11 mouse cellular contexts compared by ENCODE assay signal in genomic region chr8:105638510-105638909, GRCm38 (mm10). TPM values are rescaled to one million over a fixed set of nuclear protein-coding genes. Genes with fewer than 3 reads are reported as not detected.
DNase-seq lines count a peak whose midpoint lies in the region; ATAC-seq and TF ChIP-seq lines count a peak whose summit lies in the region.
"Had no signal": no experiment of that assay in that cellular context is flagged by ENCODE, and none has a peak within 500 bp of the region (broad histone marks: within the 10 kb centered on the region; RNA-seq: fewer than 3 reads in every experiment).

No protein-coding gene starts in this region.

- intact Hi-C loops in gastrocnemius, adult 2 months (cut with DNase I), result no loop called here
- intact Hi-C loops in gastrocnemius, postnatal 14 days (cut with DNase I; ENCODE audit: low total_unique reads), result no loop called here

- in situ Hi-C loops in CH12.LX (cut with MboI; ENCODE audit: low pct_ligation_motif_present, low pct_unique_long_range_greater_than_20kb, low sequenced_read_pairs), result loop anchor here (5.0 kb wide), 1 partner anchor 49 kb away; the partner anchor contains the start of gene Carmil2

- peak overlapping the region; percentile 91 for H3K9ac ChIP-seq in CH12.LX (ENCODE audit: insufficient read depth, low read depth)
- no peak overlapping the region for H3K9ac ChIP-seq in forebrain, postnatal 0 days

- H3K36me3 ChIP-seq in CH12.LX (replicated peaks in 1 of 2; ENCODE audit: control insufficient read depth in 1 of 2, insufficient read depth in 1 of 2, low read length in 1 of 2), result peaks cover 0 to 8% of the 10 kb centered on the region in 2 experiments
- peaks cover under 1% of the 10 kb centered on the region; the same call in 1 of the 2 replicates for H3K36me3 ChIP-seq in forebrain, postnatal 0 days (ENCODE audit: insufficient read depth)
- no peaks in the 10 kb centered on the region for H3K36me3 ChIP-seq in macrophage (ENCODE audit: inconsistent target)

- peaks cover 4 to 53% of the 10 kb centered on the region in 2 experiments; a peak in 3 of 4 replicates for H3K4me1 ChIP-seq in CH12.LX (ENCODE audit: control insufficient read depth in 1 of 2, insufficient read depth in 2 of 2)
- peaks cover 13% of the 10 kb centered on the region for H3K4me1 ChIP-seq in forebrain, postnatal 0 days (ENCODE audit: insufficient read depth)

- DNase-seq in gastrocnemius, adult 2 months, result no peak
- no peak for DNase-seq in gastrocnemius, postnatal 14 days
- no peak for DNase-seq in CH12.LX (ENCODE audit: extremely low read depth)
- no peak for DNase-seq in forebrain, postnatal 0 days
- DNase-seq in ovary, postnatal 36 days (ENCODE audit: low spot score), result no peak
- DNase-seq in layer of hippocampus, postnatal 36 days, result no peak
- DNase-seq: cerebellum, adult 18-20 months had no signal

- H3K4me2 ChIP-seq in CH12.LX (ENCODE audit: insufficient read depth, low read depth, poor library complexity, severe bottlenecking), result peak overlapping the region; percentile 97
- peak overlapping the region; percentile 62 for H3K4me2 ChIP-seq in forebrain, postnatal 0 days (ENCODE audit: low read depth)

- WGBS in forebrain, postnatal 0 days, result 78% methylated on average over 4 of the region's 4 CpGs
- WGBS in macrophage (ENCODE audit: missing documents), result 61% methylated on average over 4 of the region's 4 CpGs

- TF ChIP-seq RAD21 in CH12.LX (IDR thresholded peaks at IDR 0.05; ENCODE audit: low read depth, low read length), result no peak

- peak overlapping the region; percentile 95 for H3K27ac ChIP-seq in gastrocnemius, adult 2 months
- H3K27ac ChIP-seq in CH12.LX (ENCODE audit: insufficient read depth, low read depth), result peak overlapping the region; percentile 63
- no peak overlapping the region for H3K27ac ChIP-seq in forebrain, postnatal 0 days (ENCODE audit: low read depth, low read length)
- peak overlapping the region; percentile 58; the same call in 1 of the 2 replicates for H3K27ac ChIP-seq in macrophage

- no peaks in the 10 kb centered on the region for H3K27me3 ChIP-seq in CH12.LX (replicated peaks)
- H3K27me3 ChIP-seq in forebrain, postnatal 0 days (ENCODE audit: insufficient read depth, low read length), result no peaks in the 10 kb centered on the region

- TF ChIP-seq POLR2A in CH12.LX (IDR thresholded peaks at IDR 0.05; ENCODE audit: low read depth, low read length), result no peak

- peaks cover 66% of the 10 kb centered on the region for H3K79me2 ChIP-seq in CH12.LX (replicated peaks; ENCODE audit: control insufficient read depth, extremely low read depth, insufficient read depth, poor library complexity, severe bottlenecking)
- H3K79me2 ChIP-seq in macrophage (ENCODE audit: inconsistent target), result peaks cover 66% of the 10 kb centered on the region

- no peak for TF ChIP-seq CTCF in gastrocnemius, adult 2 months (IDR thresholded peaks at IDR 0.05)
- TF ChIP-seq CTCF in CH12.LX (conservative IDR thresholded peaks at IDR 0.05 in 1 of 2, IDR thresholded peaks at IDR 0.05 in 1 of 2; ENCODE audit: low read depth in 2 of 2, low read length in 2 of 2), result no peak
- TF ChIP-seq CTCF in forebrain, postnatal 0 days (IDR thresholded peaks at IDR 0.05; ENCODE audit: low read depth), result no peak

- H3K4me3 ChIP-seq in gastrocnemius, adult 2 months, result peak overlapping the region; percentile 93
- H3K4me3 ChIP-seq in CH12.LX (replicated peaks in 1 of 3; ENCODE audit: low read depth in 2 of 3, low read length in 2 of 3, poor library complexity in 1 of 3) (peak overlapping the region; percentile 38 to 89 (median 73)), macrophage (ENCODE audit: inconsistent target) (peak overlapping the region; percentile 65)
- H3K4me3 ChIP-seq in forebrain, postnatal 0 days (ENCODE audit: low read depth, low read length), result no peak overlapping the region

- TF ChIP-seq EP300 in CH12.LX (IDR thresholded peaks at IDR 0.05; ENCODE audit: low read length), result no peak

- no peak for ATAC-seq in forebrain, postnatal 0 days
- ATAC-seq in cerebellum, adult (ENCODE audit: insufficient number of reproducible peaks, low FRiP score, low TSS enrichment), result no peak

- no peaks in the 10 kb centered on the region for H3K9me3 ChIP-seq in CH12.LX (replicated peaks; ENCODE audit: low read length)
- no peaks in the 10 kb centered on the region for H3K9me3 ChIP-seq in forebrain, postnatal 0 days (ENCODE audit: low read length)

- dilution Hi-C loops in CH12.LX (cut with MboI; ENCODE audit: extremely low pct_ligation_motif_present, extremely low pct_unique_long_range_greater_than_20kb, low sequenced_read_pairs), result no loop called here

TF ChIP-seq in CH12.LX, 34 proteins besides CTCF, POLR2A, EP300 and RAD21 (continues in another document):
- no peak for TF ChIP-seq CHD1 (IDR thresholded peaks at IDR 0.05; ENCODE audit: low read depth, low read length)
- TF ChIP-seq NRF1 (IDR thresholded peaks at IDR 0.05; ENCODE audit: low read depth, low read length), result no peak
- TF ChIP-seq UBTF (IDR thresholded peaks at IDR 0.05; ENCODE audit: low read depth, low read length), result no peak
- no peak for TF ChIP-seq USF1 (IDR thresholded peaks at IDR 0.05; ENCODE audit: low read depth, low read length)
- no peak for TF ChIP-seq TCF12 (IDR thresholded peaks at IDR 0.05; ENCODE audit: low read depth, low read length)
- TF ChIP-seq ZNF384 (IDR thresholded peaks at IDR 0.05; ENCODE audit: low read depth, low read length), result no peak
- no peak for TF ChIP-seq POLR2AphosphoS2 (IDR thresholded peaks at IDR 0.05; ENCODE audit: low read depth, low read length)
- TF ChIP-seq ETS1 (conservative IDR thresholded peaks at IDR 0.05; ENCODE audit: low read depth, low read length), result no peak
- no peak for TF ChIP-seq SMC3 (IDR thresholded peaks at IDR 0.05; ENCODE audit: low read depth, low read length)
- TF ChIP-seq JUN (IDR thresholded peaks at IDR 0.05; ENCODE audit: insufficient read depth, low read depth, low read length), result no peak
- no peak for TF ChIP-seq KAT2A (IDR thresholded peaks at IDR 0.05; ENCODE audit: insufficient replicate concordance, low read length)

RNA-seq across cellular contexts. Expression of gene Agrp, which starts 1.3 kb away (rescaled TPM):
- total RNA-seq in gastrocnemius, adult 2 months (2021), result under 1 TPM in 1 of 2 experiments, not detected in 1; 0.75 TPM
- 1 to 10 TPM in 1 of 2 experiments, under 1 TPM in 1; 0.73 to 1.7 TPM for total RNA-seq in gastrocnemius, postnatal 14 days (2021)
- 0.21 and 0.30 TPM in 2 replicates for total RNA-seq in CH12.LX (2012; rRNA removed)
- total RNA-seq in CH12.LX (2014; rRNA removed), result not detected in 2 replicates
- polyA plus RNA-seq in CH12.LX (2012; ENCODE audit: insufficient read length, low read depth), result not detected in 2 replicates
- 1.5 TPM in 1 of 2 replicates, not detected in the other for total RNA-seq in forebrain, postnatal 0 days (2014; rRNA removed)
- polyA plus RNA-seq in forebrain, postnatal 0 days (2015; fragmentation: Nextera tagmentation; extraction: Ambion mirVana), result 0.62 and 0.90 TPM in 2 replicates
- total RNA-seq in macrophage (2018; cell fraction: chromatin; rRNA removed), result not detected
- not detected for total RNA-seq in macrophage (2018; cell fraction: cytosol; rRNA removed)
- not detected for total RNA-seq in macrophage (2018; cell fraction: nucleus; rRNA removed)
- not detected in 3 replicates for polyA plus RNA-seq in macrophage (2018)
- not detected for total RNA-seq in layer of hippocampus, postnatal 36 days (2021)
- total RNA-seq: left cerebral cortex, postnatal 36 days had no signal
- polyA plus RNA-seq: testis, adult 2 months had no signal

RNA-seq across cellular contexts. Expression of gene Ctcf, which starts 2.1 kb away (rescaled TPM):
- 10 to 100 TPM; 33.2 to 42.6 TPM for total RNA-seq in gastrocnemius, adult 2 months (2021)
- total RNA-seq in gastrocnemius, postnatal 14 days (2021), result 10 to 100 TPM; 34.5 TPM
- 42.3 and 47.2 TPM in 2 replicates for total RNA-seq in CH12.LX (2012; rRNA removed)
- total RNA-seq in CH12.LX (2014; rRNA removed), result 48.3 and 52.4 TPM in 2 replicates
- polyA plus RNA-seq in CH12.LX (2012; ENCODE audit: insufficient read length, low read depth), result 97.9 and 107 TPM in 2 replicates
- total RNA-seq in forebrain, postnatal 0 days (2014; rRNA removed), result 39.5 and 52.5 TPM in 2 replicates
- 67.9 and 86.0 TPM in 2 replicates for polyA plus RNA-seq in forebrain, postnatal 0 days (2015; fragmentation: Nextera tagmentation; extraction: Ambion mirVana)
- total RNA-seq in macrophage (2018; cell fraction: chromatin; rRNA removed), result 100 to 1,000 TPM in 9 of 26 experiments, 10 to 100 TPM in 17; 32.2 to 135 (median 83.9) TPM
- 10 to 100 TPM; 21.4 to 50.1 (median 40.2) TPM for total RNA-seq in macrophage (2018; cell fraction: cytosol; rRNA removed)
- total RNA-seq in macrophage (2018; cell fraction: nucleus; rRNA removed), result 10 to 100 TPM; 31.0 to 89.2 (median 50.9) TPM
- 38.0 to 50.3 TPM (median 38.3 TPM) in 3 replicates for polyA plus RNA-seq in macrophage (2018)
- 10 to 100 TPM; 73.6 to 80.1 TPM for total RNA-seq in layer of hippocampus, postnatal 36 days (2021)

RNA-seq across cellular contexts. Expression of gene Ripor1, which starts 33.5 kb away (rescaled TPM):
- 10 to 100 TPM; 15.7 to 20.6 TPM for total RNA-seq in gastrocnemius, adult 2 months (2021)
- 10 to 100 TPM; 18.9 to 20.6 TPM for total RNA-seq in gastrocnemius, postnatal 14 days (2021)
- total RNA-seq in CH12.LX (2012; rRNA removed), result 1.5 and 1.7 TPM in 2 replicates
- total RNA-seq in CH12.LX (2014; rRNA removed), result 0.24 and 0.28 TPM in 2 replicates
- 5.8 and 7.2 TPM in 2 replicates for polyA plus RNA-seq in CH12.LX (2012; ENCODE audit: insufficient read length, low read depth)
- total RNA-seq in forebrain, postnatal 0 days (2014; rRNA removed), result 9.2 and 10.6 TPM in 2 replicates
- polyA plus RNA-seq in forebrain, postnatal 0 days (2015; fragmentation: Nextera tagmentation; extraction: Ambion mirVana), result 37.2 and 37.4 TPM in 2 replicates
- 10 to 100 TPM in 16 of 26 experiments, 1 to 10 TPM in 10; 2.0 to 47.5 (median 12.8) TPM for total RNA-seq in macrophage (2018; cell fraction: chromatin; rRNA removed)
- 10 to 100 TPM in 19 of 26 experiments, 1 to 10 TPM in 7; 7.1 to 21.1 (median 11.2) TPM for total RNA-seq in macrophage (2018; cell fraction: cytosol; rRNA removed)
- total RNA-seq in macrophage (2018; cell fraction: nucleus; rRNA removed), result 10 to 100 TPM in 11 of 26 experiments, 1 to 10 TPM in 15; 4.1 to 36.0 (median 9.4) TPM
- polyA plus RNA-seq in macrophage (2018), result 13.3 to 20.5 TPM (median 14.5 TPM) in 3 replicates
- 10 to 100 TPM; 82.8 to 92.6 TPM for total RNA-seq in layer of hippocampus, postnatal 36 days (2021)

RNA-seq across cellular contexts. Expression of gene Carmil2, which starts 47.6 kb away (rescaled TPM):
- under 1 TPM in 1 of 2 experiments, not detected in 1; 0.17 TPM for total RNA-seq in gastrocnemius, adult 2 months (2021)
- total RNA-seq in gastrocnemius, postnatal 14 days (2021), result under 1 TPM; 0.18 to 0.35 TPM
- 7.5 and 7.6 TPM in 2 replicates for total RNA-seq in CH12.LX (2012; rRNA removed)
- total RNA-seq in CH12.LX (2014; rRNA removed), result 1.7 and 2.0 TPM in 2 replicates
- 32.6 and 33.2 TPM in 2 replicates for polyA plus RNA-seq in CH12.LX (2012; ENCODE audit: insufficient read length, low read depth)
- 4.4 and 5.6 TPM in 2 replicates for total RNA-seq in forebrain, postnatal 0 days (2014; rRNA removed)
- polyA plus RNA-seq in forebrain, postnatal 0 days (2015; fragmentation: Nextera tagmentation; extraction: Ambion mirVana), result 21.5 and 28.0 TPM in 2 replicates
- 1 to 10 TPM in 11 of 26 experiments, under 1 TPM in 14, not detected in 1; 0.28 to 2.9 (median 0.86) TPM for total RNA-seq in macrophage (2018; cell fraction: chromatin; rRNA removed)
- total RNA-seq in macrophage (2018; cell fraction: cytosol; rRNA removed), result under 1 TPM in 17 of 26 experiments, not detected in 9; 0.03 to 0.10 (median 0.06) TPM
- 1 to 10 TPM in 5 of 26 experiments, under 1 TPM in 20, not detected in 1; 0.12 to 1.6 (median 0.60) TPM for total RNA-seq in macrophage (2018; cell fraction: nucleus; rRNA removed)
- 0.13 TPM in 1 of 3 replicates, not detected in the others for polyA plus RNA-seq in macrophage (2018)
- total RNA-seq in layer of hippocampus, postnatal 36 days (2021), result 10 to 100 TPM; 69.3 to 72.7 TPM
